In the genomic region with DNA sequence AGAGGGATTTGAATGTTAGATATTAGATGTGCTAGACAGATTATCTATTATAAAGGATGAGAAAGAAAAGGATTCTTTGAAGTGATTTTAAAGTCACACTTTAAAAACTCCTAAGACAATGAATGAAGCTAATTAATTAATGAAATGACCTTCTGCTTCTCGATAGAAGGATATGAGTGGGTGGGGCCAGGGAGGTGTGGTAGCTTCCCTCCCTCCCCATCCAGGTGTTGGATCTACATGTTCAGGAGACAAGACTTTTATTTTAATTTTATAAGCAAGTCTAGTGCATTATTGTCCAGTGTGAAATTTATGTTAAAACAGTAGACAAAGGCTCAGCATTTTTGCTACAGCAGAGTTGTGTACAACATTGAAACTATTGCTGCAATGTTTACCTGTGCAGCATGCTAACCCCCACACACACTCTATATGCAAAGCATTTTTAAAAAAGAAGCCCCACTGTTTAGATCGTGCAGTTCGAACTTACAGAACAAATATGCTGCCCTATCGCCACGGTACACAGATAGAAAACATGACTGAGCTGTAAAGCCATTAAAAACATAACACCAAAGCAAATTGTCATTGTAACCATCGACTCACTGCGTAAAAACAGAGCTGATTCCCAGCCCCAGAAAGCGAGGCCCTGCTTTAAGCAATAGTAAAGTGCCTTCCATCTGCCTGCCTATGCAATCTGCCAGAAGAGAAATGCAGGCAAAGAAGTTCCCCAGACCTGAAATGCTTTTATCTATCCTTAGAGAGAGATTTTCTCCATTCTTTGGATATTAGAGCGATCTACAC, we compare ENCODE assay signal across 9 mouse cellular contexts.
DNase-seq lines count a peak whose midpoint lies in the region; ATAC-seq and TF ChIP-seq lines count a peak whose summit lies in the region.
"Had no signal": no experiment of that assay in that cellular context is flagged by ENCODE, and none has a peak within 500 bp of the region (broad histone marks: within the 10 kb centered on the region; RNA-seq: fewer than 3 reads in every experiment).

No protein-coding gene starts in this region.

- no peaks in the 10 kb centered on the region; the same call in 1 of the 2 replicates for H3K4me1 ChIP-seq in kidney, adult 2 months (ENCODE audit: control insufficient read depth, insufficient read depth, low read length)
- H3K4me1 ChIP-seq in cortical plate, adult 2 months (ENCODE audit: control insufficient read depth, insufficient read depth, low read length), result peaks cover 1% of the 10 kb centered on the region; the same call in 1 of the 2 replicates
- H3K4me1 ChIP-seq in hindbrain, embryonic 12.5 days, result 0 out of 2 replicates have a peak, but pooled peaks cover 4% of the 10 kb centered on the region
- no peaks in the 10 kb centered on the region for H3K4me1 ChIP-seq in midbrain, postnatal 0 days (ENCODE audit: insufficient read depth, low read length)

- ATAC-seq in hindbrain, embryonic 12.5 days (ENCODE audit: low FRiP score), result no peak
- ATAC-seq in midbrain, postnatal 0 days (ENCODE audit: low FRiP score), result no peak
- ATAC-seq: Patski had no signal

- H3K4me3 ChIP-seq in kidney, adult 2 months (ENCODE audit: insufficient read depth, low read depth, low read length), result peak overlapping the region; percentile 21; the same call in 1 of the 2 replicates
- peak overlapping the region; percentile 52 for H3K4me3 ChIP-seq in cortical plate, adult 2 months (ENCODE audit: insufficient read depth, low read length)
- H3K4me3 ChIP-seq in hindbrain, embryonic 12.5 days, result peak overlapping the region; percentile 46
- peak overlapping the region; percentile 52 for H3K4me3 ChIP-seq in midbrain, postnatal 0 days (ENCODE audit: low read depth, low read length)

- no peak for TF ChIP-seq CTCF in kidney, adult 2 months (conservative IDR thresholded peaks at IDR 0.05; ENCODE audit: insufficient read depth, insufficient read length, low read depth, low read length)
- TF ChIP-seq CTCF in cortical plate, adult 2 months (IDR thresholded peaks at IDR 0.05; ENCODE audit: extremely low read depth, insufficient read depth, low read length), result no peak
- no peak for TF ChIP-seq CTCF in midbrain, postnatal 0 days (IDR thresholded peaks at IDR 0.05)

- H3K4me2 ChIP-seq in hindbrain, embryonic 12.5 days (replicated peaks), result peak overlapping the region; percentile 60
- peak overlapping the region; percentile 82 for H3K4me2 ChIP-seq in midbrain, postnatal 0 days (ENCODE audit: low read depth, low read length, poor library complexity, severe bottlenecking)

- peak overlapping the region; percentile 88 for H3K9ac ChIP-seq in hindbrain, embryonic 12.5 days
- peak overlapping the region; percentile 96 for H3K9ac ChIP-seq in midbrain, postnatal 0 days (replicated peaks; ENCODE audit: low read length, poor library complexity, severe bottlenecking)

- H3K36me3 ChIP-seq in kidney, adult 2 months (ENCODE audit: control insufficient read depth, insufficient read depth, low read length), result no peaks in the 10 kb centered on the region
- no peaks in the 10 kb centered on the region; the same call in none of the 2 replicates for H3K36me3 ChIP-seq in hindbrain, embryonic 12.5 days
- H3K36me3 ChIP-seq in midbrain, postnatal 0 days (ENCODE audit: insufficient read depth, low read length), result peaks cover 10% of the 10 kb centered on the region; the same call in 1 of the 2 replicates

- peaks cover 11% of the 10 kb centered on the region for H3K27me3 ChIP-seq in kidney, adult 2 months (replicated peaks; ENCODE audit: control insufficient read depth, insufficient read depth, low read length)
- no peaks in the 10 kb centered on the region for H3K27me3 ChIP-seq in hindbrain, embryonic 12.5 days
- no peaks in the 10 kb centered on the region for H3K27me3 ChIP-seq in midbrain, postnatal 0 days (ENCODE audit: insufficient read depth, low read length)

- H3K27ac ChIP-seq in kidney, adult 2 months (ENCODE audit: insufficient read depth, low read depth, low read length), result no peak overlapping the region
- H3K27ac ChIP-seq in cortical plate, adult 2 months (ENCODE audit: insufficient read depth, low read length), result peak overlapping the region; percentile 92
- H3K27ac ChIP-seq in hindbrain, embryonic 12.5 days, result peak overlapping the region; percentile 97
- H3K27ac ChIP-seq in midbrain, postnatal 0 days (ENCODE audit: low read depth, low read length), result peak overlapping the region; percentile 96

- no peak for DNase-seq in kidney, adult 2 months
- no peak for DNase-seq in kidney, adult 9 months
- DNase-seq in midbrain, postnatal 0 days (ENCODE audit: low spot score), result peak; percentile 34
- DNase-seq in gastrocnemius, postnatal 25 days, result no peak
- DNase-seq in lung, postnatal 14 days, result no peak
- no peak for DNase-seq in spleen, postnatal 14 days (ENCODE audit: low spot score in 2 of 2)

- H3K9me3 ChIP-seq in hindbrain, embryonic 12.5 days (replicated peaks), result no peaks in the 10 kb centered on the region
- no peaks in the 10 kb centered on the region for H3K9me3 ChIP-seq in midbrain, postnatal 0 days (ENCODE audit: low read length)

- WGBS in kidney, adult 2 months, result 15% methylated on average over 9 of the region's 9 CpGs
- 2% methylated on average over 9 of the region's 9 CpGs for WGBS in hindbrain, embryonic 12.5 days
- WGBS in midbrain, postnatal 0 days, result under 1% methylated on average over 9 of the region's 9 CpGs

- TF ChIP-seq POLR2A in kidney, adult 2 months (IDR thresholded peaks at IDR 0.05; ENCODE audit: low read depth, low read length), result no peak
- TF ChIP-seq POLR2A in cortical plate, adult 2 months (IDR thresholded peaks at IDR 0.05; ENCODE audit: extremely low read depth, insufficient read depth, low read length), result no peak
